Mouse (Mus musculus): ENCODE results near the gene Rasgef1b. TPM values are rescaled to one million over a fixed set of nuclear protein-coding genes. Genes with fewer than 3 reads are reported as not detected.

The Rasgef1b gene
- polyA plus RNA-seq, 1 experiment from 2014 or later = 8.8 TPM

GRCm38 (mm10) chr5:99477420-99477815, 251.4 kb downstream of the Rasgef1b start:
- no peak for ATAC-seq (ENCODE audit: low FRiP score, low TSS enrichment)
- Histone ChIP-seq H3K4me2 (replicated peaks; ENCODE audit: low read depth, low read length) (no peak overlapping the region), H3K4me3 (ENCODE audit: low read length) (no peak overlapping the region), H3K36me3 (ENCODE audit: control insufficient read depth, insufficient read depth, low read length) (no peaks in the 10 kb centered on the region), H3K9me3 (ENCODE audit: control insufficient read depth, low read length) (no peaks in the 10 kb centered on the region), H3K4me1 (ENCODE audit: control insufficient read depth, insufficient read depth, low read length) (peaks cover 12% of the 10 kb centered on the region), H3K9ac (ENCODE audit: low read depth, low read length) (no peak overlapping the region), H3K27ac (ENCODE audit: low read depth, low read length) (no peak overlapping the region), H3K27me3 (ENCODE audit: control insufficient read depth, insufficient read depth, low read length) (no peaks in the 10 kb centered on the region)
- WGBS = 86% methylated on average over 9 of the region's 9 CpGs

GRCm38 (mm10) chr5:99476640-99477419, 252.0 kb downstream of the Rasgef1b start:
- WGBS = 75% methylated on average over 6 of the region's 6 CpGs
- Histone ChIP-seq H3K4me1 (ENCODE audit: control insufficient read depth, insufficient read depth, low read length) (peaks cover 12% of the 10 kb centered on the region), H3K27ac (ENCODE audit: low read depth, low read length) (no peak overlapping the region), H3K9me3 (ENCODE audit: control insufficient read depth, low read length) (no peaks in the 10 kb centered on the region), H3K4me2 (replicated peaks; ENCODE audit: low read depth, low read length) (no peak overlapping the region), H3K27me3 (ENCODE audit: control insufficient read depth, insufficient read depth, low read length) (no peaks in the 10 kb centered on the region), H3K36me3 (ENCODE audit: control insufficient read depth, insufficient read depth, low read length) (no peaks in the 10 kb centered on the region), H3K9ac (ENCODE audit: low read depth, low read length) (no peak overlapping the region), H3K4me3 (ENCODE audit: low read length) (no peak overlapping the region)
- no peak for ATAC-seq (ENCODE audit: low FRiP score, low TSS enrichment)

- no peak overlapping the region for H3K4me3 ChIP-seq (ENCODE audit: low read length)
- H3K9me3 ChIP-seq (ENCODE audit: control insufficient read depth, low read length) = no peaks in the 10 kb centered on the region
- no peak overlapping the region for H3K4me2 ChIP-seq (replicated peaks; ENCODE audit: low read depth, low read length)
- ATAC-seq (ENCODE audit: low FRiP score, low TSS enrichment) = peak; percentile 62; the same call in 1 of the 2 replicates
- no peaks in the 10 kb centered on the region for H3K27me3 ChIP-seq (ENCODE audit: control insufficient read depth, insufficient read depth, low read length)
- no peaks in the 10 kb centered on the region for H3K36me3 ChIP-seq (ENCODE audit: control insufficient read depth, insufficient read depth, low read length)
- no peak overlapping the region for H3K27ac ChIP-seq (ENCODE audit: low read depth, low read length)
- 0 out of 2 replicates have a peak, but pooled peaks cover 3% of the 10 kb centered on the region for H3K4me1 ChIP-seq (ENCODE audit: control insufficient read depth, insufficient read depth, low read length)
- H3K9ac ChIP-seq (ENCODE audit: low read depth, low read length) = no peak overlapping the region
- WGBS = 50% methylated on average over 5 of the region's 5 CpGs
These were observed 256.1 kb downstream of the Rasgef1b start for GRCm38 (mm10) chr5:99472607-99473335.

GRCm38 (mm10) chr5:99471790-99472189, 257.1 kb downstream of the Rasgef1b start:
- Histone ChIP-seq H3K36me3 (ENCODE audit: control insufficient read depth, insufficient read depth, low read length) (no peaks in the 10 kb centered on the region), H3K4me1 (ENCODE audit: control insufficient read depth, insufficient read depth, low read length) (0 out of 2 replicates have a peak, but pooled peaks cover 3% of the 10 kb centered on the region), H3K9me3 (ENCODE audit: control insufficient read depth, low read length) (no peaks in the 10 kb centered on the region), H3K4me2 (replicated peaks; ENCODE audit: low read depth, low read length) (no peak overlapping the region), H3K27me3 (ENCODE audit: control insufficient read depth, insufficient read depth, low read length) (no peaks in the 10 kb centered on the region), H3K4me3 (ENCODE audit: low read length) (no peak overlapping the region), H3K27ac (ENCODE audit: low read depth, low read length) (no peak overlapping the region), H3K9ac (ENCODE audit: low read depth, low read length) (no peak overlapping the region)
- ATAC-seq (ENCODE audit: low FRiP score, low TSS enrichment) = no peak
- WGBS = 75% methylated on average over 4 of the region's 4 CpGs

GRCm38 (mm10) chr5:99470613-99471012, 258.3 kb downstream of the Rasgef1b start:
- Histone ChIP-seq H3K4me1 (ENCODE audit: control insufficient read depth, insufficient read depth, low read length) (0 out of 2 replicates have a peak, but pooled peaks cover 3% of the 10 kb centered on the region), H3K4me3 (ENCODE audit: low read length) (no peak overlapping the region), H3K36me3 (ENCODE audit: control insufficient read depth, insufficient read depth, low read length) (no peaks in the 10 kb centered on the region), H3K9ac (ENCODE audit: low read depth, low read length) (no peak overlapping the region), H3K27ac (ENCODE audit: low read depth, low read length) (no peak overlapping the region), H3K9me3 (ENCODE audit: control insufficient read depth, low read length) (no peaks in the 10 kb centered on the region), H3K27me3 (ENCODE audit: control insufficient read depth, insufficient read depth, low read length) (no peaks in the 10 kb centered on the region), H3K4me2 (replicated peaks; ENCODE audit: low read depth, low read length) (no peak overlapping the region)
- ATAC-seq (ENCODE audit: low FRiP score, low TSS enrichment) = no peak

GRCm38 (mm10) chr5:99459007-99459406, 269.9 kb downstream of the Rasgef1b start:
- Histone ChIP-seq H3K27ac (ENCODE audit: low read depth, low read length) (no peak overlapping the region), H3K9ac (ENCODE audit: low read depth, low read length) (no peak overlapping the region), H3K9me3 (ENCODE audit: control insufficient read depth, low read length) (no peaks in the 10 kb centered on the region), H3K4me3 (ENCODE audit: low read length) (no peak overlapping the region), H3K4me1 (ENCODE audit: control insufficient read depth, insufficient read depth, low read length) (no peaks in the 10 kb centered on the region), H3K36me3 (ENCODE audit: control insufficient read depth, insufficient read depth, low read length) (no peaks in the 10 kb centered on the region), H3K4me2 (replicated peaks; ENCODE audit: low read depth, low read length) (no peak overlapping the region), H3K27me3 (ENCODE audit: control insufficient read depth, insufficient read depth, low read length) (no peaks in the 10 kb centered on the region)
- WGBS = 87% methylated on average over 6 of the region's 6 CpGs
- ATAC-seq (ENCODE audit: low FRiP score, low TSS enrichment) = no peak

GRCm38 (mm10) chr5:99457291-99457690, 271.6 kb downstream of the Rasgef1b start:
- Histone ChIP-seq H3K4me3 (ENCODE audit: low read length) (no peak overlapping the region), H3K36me3 (ENCODE audit: control insufficient read depth, insufficient read depth, low read length) (no peaks in the 10 kb centered on the region), H3K9me3 (ENCODE audit: control insufficient read depth, low read length) (no peaks in the 10 kb centered on the region), H3K27me3 (ENCODE audit: control insufficient read depth, insufficient read depth, low read length) (no peaks in the 10 kb centered on the region), H3K9ac (ENCODE audit: low read depth, low read length) (no peak overlapping the region), H3K4me2 (replicated peaks; ENCODE audit: low read depth, low read length) (no peak overlapping the region), H3K27ac (ENCODE audit: low read depth, low read length) (no peak overlapping the region), H3K4me1 (ENCODE audit: control insufficient read depth, insufficient read depth, low read length) (no peaks in the 10 kb centered on the region)
- ATAC-seq (ENCODE audit: low FRiP score, low TSS enrichment) = no peak
- 89% methylated on average over 3 of the region's 3 CpGs for WGBS

- Histone ChIP-seq H3K27me3 (ENCODE audit: control insufficient read depth, insufficient read depth, low read length) (no peaks in the 10 kb centered on the region), H3K27ac (ENCODE audit: low read depth, low read length) (no peak overlapping the region), H3K4me1 (ENCODE audit: control insufficient read depth, insufficient read depth, low read length) (no peaks in the 10 kb centered on the region), H3K36me3 (ENCODE audit: control insufficient read depth, insufficient read depth, low read length) (no peaks in the 10 kb centered on the region), H3K9ac (ENCODE audit: low read depth, low read length) (no peak overlapping the region), H3K9me3 (ENCODE audit: control insufficient read depth, low read length) (no peaks in the 10 kb centered on the region), H3K4me2 (replicated peaks; ENCODE audit: low read depth, low read length) (no peak overlapping the region), H3K4me3 (ENCODE audit: low read length) (no peak overlapping the region)
- ATAC-seq (ENCODE audit: low FRiP score, low TSS enrichment) = no peak
- 54% methylated on average over 2 of the region's 2 CpGs for WGBS
These were observed 276.9 kb downstream of the Rasgef1b start for GRCm38 (mm10) chr5:99451939-99452338.

- no peak overlapping the region for H3K9ac ChIP-seq (ENCODE audit: low read depth, low read length)
- no peaks in the 10 kb centered on the region for H3K4me1 ChIP-seq (ENCODE audit: control insufficient read depth, insufficient read depth, low read length)
- no peak for ATAC-seq (ENCODE audit: low FRiP score, low TSS enrichment)
- H3K4me2 ChIP-seq (replicated peaks; ENCODE audit: low read depth, low read length) = no peak overlapping the region
- H3K27ac ChIP-seq (ENCODE audit: low read depth, low read length) = no peak overlapping the region
- no peak overlapping the region for H3K4me3 ChIP-seq (ENCODE audit: low read length)
- 54% methylated on average over 5 of the region's 5 CpGs for WGBS
- H3K9me3 ChIP-seq (ENCODE audit: control insufficient read depth, low read length) = no peaks in the 10 kb centered on the region
- H3K27me3 ChIP-seq (ENCODE audit: control insufficient read depth, insufficient read depth, low read length) = no peaks in the 10 kb centered on the region
- no peaks in the 10 kb centered on the region for H3K36me3 ChIP-seq (ENCODE audit: control insufficient read depth, insufficient read depth, low read length)
These were observed 277.4 kb downstream of the Rasgef1b start for GRCm38 (mm10) chr5:99451416-99451815.

All from kidney, embryonic 14.5 days (tissue).